Mouse (Mus musculus) gastrocnemius, postnatal 4 days (tissue): ENCODE data around the gene Borcs8. TPM values are rescaled to one million over a fixed set of nuclear protein-coding genes. Genes with fewer than 3 reads are reported as not detected.

Source experiments
- DNase-seq, 2 experiments: peaks; one replicate each; pipeline ENCODE4 v3.0.0; 2021 to 2022; ENCODE audit warnings: low spot score in 2 of 2, mixed read lengths in 2 of 2
- microRNA-seq: library from miRNA; unstranded; fragments of <30 nt; microRNA quantifications from one replicate; pipeline ENCODE4 v1.2.0, GENCODE M21; 2021
- total RNA-seq, 2 experiments: library from RNA; stranded (reverse); gene quantifications; 2 replicates each; pipeline ENCODE4 v1.2.3; 2021

The Borcs8 gene
- total RNA-seq, 2 experiments from 2014 or later: 25.6 to 27.7 TPM

GRCm38 (mm10) chr8:70173320-70173719 is 34.0 kb downstream of the Borcs8 start:
- no peak for DNase-seq

- DNase-seq: no peak
Observed at GRCm38 (mm10) chr8:70174079-70174478, 34.8 kb downstream of the Borcs8 start.

- no peak for DNase-seq
Observed at GRCm38 (mm10) chr8:70178231-70178630, 38.9 kb downstream of the Borcs8 start.

- no peak for DNase-seq
Observed at GRCm38 (mm10) chr8:70179082-70179481, 39.8 kb downstream of the Borcs8 start.

- DNase-seq: no peak
Observed at GRCm38 (mm10) chr8:70181212-70181902, 42.1 kb downstream of the Borcs8 start.

- DNase-seq: no peak
Observed at GRCm38 (mm10) chr8:70181903-70182252, 42.6 kb downstream of the Borcs8 start.

- DNase-seq: no peak
Observed at GRCm38 (mm10) chr8:70183194-70183593, 43.9 kb downstream of the Borcs8 start.

- no peak for DNase-seq
Observed at GRCm38 (mm10) chr8:70188707-70189106, 49.4 kb downstream of the Borcs8 start.

- DNase-seq: no peak
Observed at GRCm38 (mm10) chr8:70193238-70193637, 53.9 kb downstream of the Borcs8 start.

- DNase-seq: no peak
Observed at GRCm38 (mm10) chr8:70194191-70194590, 54.9 kb downstream of the Borcs8 start.

GRCm38 (mm10) chr8:70195762-70196161 is 56.5 kb downstream of the Borcs8 start:
- DNase-seq: no peak

Small RNAs within 50 kb of the gene (microRNA-seq; reads per million reads assigned to microRNA genes)
- gene Mir7066: not detected

Other genes starting within 250 kb of the Borcs8 start
- gene Tssk6, start 237.3 kb upstream of the Borcs8 start, total RNA-seq: under 1 TPM in 1 of 2 experiments, not detected in 1; 0.60 TPM
- 100 to 1,000 TPM; 188 to 196 TPM for gene Ndufa13, start 236.9 kb upstream of the Borcs8 start, total RNA-seq
- 10 to 100 TPM; 10.8 to 11.7 TPM for gene Yjefn3, start 236.8 kb upstream of the Borcs8 start, total RNA-seq
- 10 to 100 TPM; 60.9 to 74.5 TPM for gene Gatad2a, start 143.1 kb upstream of the Borcs8 start, total RNA-seq
- gene Mau2, start 96.8 kb upstream of the Borcs8 start, total RNA-seq: 10 to 100 TPM; 41.0 to 45.2 TPM
- 10 to 100 TPM; 23.0 to 23.8 TPM for gene Sugp1, start 96.7 kb upstream of the Borcs8 start, total RNA-seq
- under 1 TPM; 0.54 to 0.67 TPM for gene Tm6sf2, start 66.6 kb upstream of the Borcs8 start, total RNA-seq
- gene Hapln4, start 56.0 kb upstream of the Borcs8 start, total RNA-seq: not detected
- under 1 TPM; 0.07 to 0.08 TPM for gene Ncan, start 18.6 kb upstream of the Borcs8 start, total RNA-seq
- 10 to 100 TPM in 1 of 2 experiments, 1 to 10 TPM in 1; 8.6 to 10.3 TPM for gene Nr2c2ap, start 8.2 kb upstream of the Borcs8 start, total RNA-seq
- gene Rfxank, start 345 bp upstream of the Borcs8 start, total RNA-seq: 10 to 100 TPM; 12.7 to 16.6 TPM
- gene Mef2b, start 212 bp downstream of the Borcs8 start, total RNA-seq: under 1 TPM; 0.26 to 0.56 TPM
- 10 to 100 TPM; 64.5 to 72.5 TPM for gene Tmem161a, start 32.9 kb downstream of the Borcs8 start, total RNA-seq
- gene Slc25a42, start 72.8 kb downstream of the Borcs8 start, total RNA-seq: 10 to 100 TPM; 26.2 to 27.9 TPM
- gene Sugp2, start 94.7 kb downstream of the Borcs8 start, total RNA-seq: 10 to 100 TPM; 49.1 to 52.6 TPM
- gene Armc6, start 95.0 kb downstream of the Borcs8 start, total RNA-seq: 10 to 100 TPM; 16.1 to 16.4 TPM
- 10 to 100 TPM; 23.2 to 24.3 TPM for gene Homer3, start 143.3 kb downstream of the Borcs8 start, total RNA-seq
- 10 to 100 TPM; 42.8 to 42.9 TPM for gene Ddx49, start 163.0 kb downstream of the Borcs8 start, total RNA-seq
- gene Cope, start 163.0 kb downstream of the Borcs8 start, total RNA-seq: 100 to 1,000 TPM; 168 to 177 TPM
- gene Cers1, start 176.3 kb downstream of the Borcs8 start, total RNA-seq: 10 to 100 TPM; 23.1 to 24.4 TPM
- 1 to 10 TPM; 3.5 to 4.0 TPM for gene Gdf1, start 190.3 kb downstream of the Borcs8 start, total RNA-seq
- 10 to 100 TPM; 45.0 to 47.9 TPM for gene Upf1, start 213.8 kb downstream of the Borcs8 start, total RNA-seq
- 1 to 10 TPM; 4.6 to 9.3 TPM for gene Comp, start 234.1 kb downstream of the Borcs8 start, total RNA-seq